Mouse (Mus musculus): Measurements from ENCODE around the gene Fancf.
A peak's percentile ranks its signal among the peaks of the same experiment; 100 is the strongest.

Fancf gene

GRCm38 (mm10) chr7:51862097-51862492 lies at the start of gene Fancf:
Fancf (minus strand) TSS chr7:51862267.
- Histone ChIP-seq H3K9me3 (ENCODE audit: low read length) (no peaks in the 10 kb centered on the region), H3K4me1 (replicated peaks; ENCODE audit: low read depth, low read length) (peaks cover 16% of the 10 kb centered on the region), H3K36me3 (ENCODE audit: insufficient read depth, low read length) (peaks cover 31% of the 10 kb centered on the region), H3K4me3 (replicated peaks; ENCODE audit: low read length) (peak within 1 kb of the TSS; percentile 83), H3K27me3 (ENCODE audit: insufficient read depth, low read length) (no peaks in the 10 kb centered on the region)
- no peak for TF ChIP-seq NANOG (IDR thresholded peaks at IDR 0.05; ENCODE audit: borderline replicate concordance, low read length)
- TF ChIP-seq CTCF (conservative IDR thresholded peaks at IDR 0.05; ENCODE audit: low read length): no peak
- TF ChIP-seq POU5F1 (IDR thresholded peaks at IDR 0.05; ENCODE audit: borderline replicate concordance, low read length): no peak

DNA sequence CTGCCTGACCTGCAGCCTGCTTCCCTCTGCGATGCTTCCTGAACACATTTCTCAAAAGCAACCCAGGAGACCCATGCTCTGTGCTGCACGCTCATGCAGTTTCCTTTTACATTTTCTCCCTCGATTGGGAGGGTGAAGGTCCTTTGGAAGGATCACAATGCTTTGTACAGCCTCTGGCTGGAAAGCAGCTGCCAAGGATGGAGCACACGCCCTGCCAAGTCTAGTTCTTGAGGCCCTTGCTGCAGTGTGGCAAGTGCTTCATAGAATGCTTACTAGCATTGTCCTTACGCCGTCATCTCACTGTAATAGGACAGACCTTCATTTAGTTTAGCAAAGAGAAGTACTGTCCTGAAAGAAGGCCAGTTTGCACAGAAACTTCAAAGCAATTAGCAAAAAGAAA lies 37.0 kb upstream of the Fancf start:
- Histone ChIP-seq H3K36me3 (ENCODE audit: insufficient read depth, low read length) (no peaks in the 10 kb centered on the region), H3K4me1 (replicated peaks; ENCODE audit: low read depth, low read length) (no peaks in the 10 kb centered on the region), H3K9me3 (ENCODE audit: low read length) (no peaks in the 10 kb centered on the region), H3K4me3 (replicated peaks; ENCODE audit: low read length) (no peak overlapping the region), H3K27me3 (ENCODE audit: insufficient read depth, low read length) (no peaks in the 10 kb centered on the region)
- TF ChIP-seq POU5F1 (IDR thresholded peaks at IDR 0.05; ENCODE audit: borderline replicate concordance, low read length): no peak
- TF ChIP-seq CTCF (conservative IDR thresholded peaks at IDR 0.05; ENCODE audit: low read length): no peak
- TF ChIP-seq NANOG (IDR thresholded peaks at IDR 0.05; ENCODE audit: borderline replicate concordance, low read length): no peak

DNA sequence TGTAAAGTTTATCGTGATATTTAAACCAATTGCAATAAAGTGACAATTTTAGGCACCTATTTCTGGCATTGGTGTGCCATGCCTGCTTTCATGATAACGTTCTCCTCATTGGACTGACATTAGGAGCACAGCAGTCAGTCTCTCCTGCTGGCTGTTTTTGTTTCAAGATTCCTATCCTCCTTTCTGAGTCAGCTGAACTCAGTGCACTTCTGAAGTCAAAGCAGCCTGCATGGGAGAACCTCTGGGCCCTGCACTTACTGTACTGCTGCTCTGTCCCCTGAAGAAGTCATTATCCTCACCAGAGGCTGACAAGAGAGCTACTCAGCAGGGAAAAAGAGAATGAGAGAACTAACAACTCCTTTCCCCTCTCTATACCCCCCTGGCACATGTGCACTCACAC lies 32.9 kb upstream of the Fancf start:
- Histone ChIP-seq H3K4me1 (replicated peaks; ENCODE audit: low read depth, low read length) (no peaks in the 10 kb centered on the region), H3K36me3 (ENCODE audit: insufficient read depth, low read length) (no peaks in the 10 kb centered on the region), H3K4me3 (replicated peaks; ENCODE audit: low read length) (no peak overlapping the region), H3K9me3 (ENCODE audit: low read length) (no peaks in the 10 kb centered on the region), H3K27me3 (ENCODE audit: insufficient read depth, low read length) (no peaks in the 10 kb centered on the region)
- TF ChIP-seq NANOG (IDR thresholded peaks at IDR 0.05; ENCODE audit: borderline replicate concordance, low read length) (no peak), CTCF (conservative IDR thresholded peaks at IDR 0.05; ENCODE audit: low read length) (no peak), POU5F1 (IDR thresholded peaks at IDR 0.05; ENCODE audit: borderline replicate concordance, low read length) (no peak)

DNA sequence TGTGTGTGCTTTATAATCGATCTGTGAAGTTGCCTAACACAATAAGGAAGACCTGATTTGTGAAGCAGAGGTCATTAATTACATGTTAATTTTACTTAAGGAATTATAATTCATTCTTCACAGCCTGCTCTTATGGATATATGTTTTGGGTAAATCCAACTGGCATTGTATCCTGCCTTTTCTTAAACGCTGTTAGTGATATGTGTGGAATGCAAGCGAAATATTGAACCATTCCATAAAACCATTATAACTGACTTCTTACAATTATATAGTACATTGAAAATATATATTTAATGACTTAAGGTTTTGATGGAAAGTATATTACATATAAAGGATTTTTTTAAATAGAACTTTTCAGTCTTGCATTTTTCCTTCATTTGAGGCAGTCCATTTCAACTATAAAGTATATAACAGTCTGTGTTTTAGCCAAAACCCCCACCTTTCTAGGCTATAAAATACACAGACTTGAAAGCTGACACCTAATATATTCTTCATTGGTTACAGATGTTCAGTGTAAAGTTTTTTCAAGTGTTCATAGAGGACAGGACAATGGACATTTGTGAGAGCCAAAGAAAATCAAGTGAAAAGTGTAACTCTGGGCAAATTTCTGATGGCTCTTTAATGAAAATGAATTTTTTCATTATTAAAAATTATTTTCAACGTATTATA lies 32.2 kb upstream of the Fancf start:
- H3K9me3 ChIP-seq (ENCODE audit: low read length): no peaks in the 10 kb centered on the region
- H3K4me3 ChIP-seq (replicated peaks; ENCODE audit: low read length): no peak overlapping the region
- no peaks in the 10 kb centered on the region for H3K4me1 ChIP-seq (replicated peaks; ENCODE audit: low read depth, low read length)
- no peaks in the 10 kb centered on the region for H3K36me3 ChIP-seq (ENCODE audit: insufficient read depth, low read length)
- TF ChIP-seq POU5F1 (IDR thresholded peaks at IDR 0.05; ENCODE audit: borderline replicate concordance, low read length) (no peak), CTCF (conservative IDR thresholded peaks at IDR 0.05; ENCODE audit: low read length) (no peak), NANOG (IDR thresholded peaks at IDR 0.05; ENCODE audit: borderline replicate concordance, low read length) (no peak)
- H3K27me3 ChIP-seq (ENCODE audit: insufficient read depth, low read length): no peaks in the 10 kb centered on the region

DNA sequence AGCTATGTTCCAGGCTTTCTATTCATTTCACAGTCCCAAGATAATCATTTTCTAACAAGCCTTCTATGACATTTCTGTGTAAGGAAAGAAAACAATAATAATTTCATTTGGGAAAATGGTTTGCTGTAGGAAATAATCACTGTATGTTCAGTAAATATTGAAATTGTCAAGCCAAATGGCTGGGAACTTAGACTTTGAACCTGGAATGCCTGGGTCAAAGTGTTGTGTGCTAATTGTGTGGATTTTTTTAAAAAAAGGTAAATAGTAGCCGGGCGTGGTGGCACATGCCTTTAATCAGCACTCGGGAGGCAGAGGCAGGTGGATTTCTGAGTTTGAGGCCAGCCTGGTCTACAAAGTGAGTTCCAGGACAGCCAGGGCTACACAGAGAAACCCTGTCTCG lies 30.9 kb upstream of the Fancf start:
- H3K36me3 ChIP-seq (ENCODE audit: insufficient read depth, low read length): no peaks in the 10 kb centered on the region
- no peaks in the 10 kb centered on the region for H3K4me1 ChIP-seq (replicated peaks; ENCODE audit: low read depth, low read length)
- no peaks in the 10 kb centered on the region for H3K9me3 ChIP-seq (ENCODE audit: low read length)
- TF ChIP-seq NANOG (IDR thresholded peaks at IDR 0.05; ENCODE audit: borderline replicate concordance, low read length) (no peak), POU5F1 (IDR thresholded peaks at IDR 0.05; ENCODE audit: borderline replicate concordance, low read length) (no peak), CTCF (conservative IDR thresholded peaks at IDR 0.05; ENCODE audit: low read length) (no peak)
- H3K27me3 ChIP-seq (ENCODE audit: insufficient read depth, low read length): no peaks in the 10 kb centered on the region
- H3K4me3 ChIP-seq (replicated peaks; ENCODE audit: low read length): no peak overlapping the region

DNA sequence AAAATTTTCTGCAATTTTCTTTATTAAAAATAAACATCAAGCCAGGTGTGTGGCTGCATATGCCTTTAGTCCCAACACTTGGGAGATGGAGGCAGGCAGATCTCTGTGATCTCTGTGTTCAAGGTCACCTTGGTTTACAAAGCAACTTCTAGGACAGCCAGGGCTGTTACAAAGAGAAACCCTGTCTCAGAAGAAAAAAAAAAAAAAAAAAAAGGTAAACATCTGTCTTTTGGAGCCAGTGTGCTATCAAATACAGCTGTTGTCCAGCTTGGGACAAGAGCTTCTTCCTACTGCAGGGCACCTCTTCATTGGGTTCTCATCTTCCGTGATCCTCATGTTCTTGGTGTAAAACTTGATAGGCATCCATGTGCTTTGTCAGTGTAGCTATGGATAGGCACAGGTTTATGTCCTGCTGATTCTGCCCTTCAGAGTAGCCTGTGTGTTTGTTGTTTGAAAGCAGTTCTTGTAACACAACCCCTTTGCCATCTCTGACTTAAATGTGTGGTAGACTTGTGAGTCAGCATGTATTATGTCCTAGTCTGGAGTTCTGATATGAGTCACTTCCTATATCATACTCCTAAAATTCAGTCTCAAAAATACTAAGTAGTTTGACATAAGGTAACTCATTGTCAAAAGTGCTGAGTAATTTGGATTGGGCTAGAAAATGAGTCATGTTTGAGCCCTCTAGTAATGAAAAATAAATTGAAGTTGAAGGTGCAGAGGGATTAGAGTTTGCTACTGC lies 30.3 kb upstream of the Fancf start:
- H3K27me3 ChIP-seq (ENCODE audit: insufficient read depth, low read length): no peaks in the 10 kb centered on the region
- H3K9me3 ChIP-seq (ENCODE audit: low read length): no peaks in the 10 kb centered on the region
- H3K4me3 ChIP-seq (replicated peaks; ENCODE audit: low read length): no peak overlapping the region
- H3K36me3 ChIP-seq (ENCODE audit: insufficient read depth, low read length): no peaks in the 10 kb centered on the region
- no peaks in the 10 kb centered on the region for H3K4me1 ChIP-seq (replicated peaks; ENCODE audit: low read depth, low read length)
- TF ChIP-seq CTCF (conservative IDR thresholded peaks at IDR 0.05; ENCODE audit: low read length) (no peak), NANOG (IDR thresholded peaks at IDR 0.05; ENCODE audit: borderline replicate concordance, low read length) (no peak), POU5F1 (IDR thresholded peaks at IDR 0.05; ENCODE audit: borderline replicate concordance, low read length) (no peak)

- no peak for TF ChIP-seq NANOG (IDR thresholded peaks at IDR 0.05; ENCODE audit: borderline replicate concordance, low read length)
- no peak for TF ChIP-seq CTCF (conservative IDR thresholded peaks at IDR 0.05; ENCODE audit: low read length)
- TF ChIP-seq POU5F1 (IDR thresholded peaks at IDR 0.05; ENCODE audit: borderline replicate concordance, low read length): no peak
- no peaks in the 10 kb centered on the region for H3K4me1 ChIP-seq (replicated peaks; ENCODE audit: low read depth, low read length)
- no peaks in the 10 kb centered on the region for H3K36me3 ChIP-seq (ENCODE audit: insufficient read depth, low read length)
- H3K4me3 ChIP-seq (replicated peaks; ENCODE audit: low read length): no peak overlapping the region
- H3K27me3 ChIP-seq (ENCODE audit: insufficient read depth, low read length): no peaks in the 10 kb centered on the region
- H3K9me3 ChIP-seq (ENCODE audit: low read length): no peaks in the 10 kb centered on the region
These were observed 27.5 kb upstream of the Fancf start for GRCm38 (mm10) chr7:51889601-51890000.

- Histone ChIP-seq H3K27me3 (ENCODE audit: insufficient read depth, low read length) (no peaks in the 10 kb centered on the region), H3K4me3 (replicated peaks; ENCODE audit: low read length) (no peak overlapping the region), H3K4me1 (replicated peaks; ENCODE audit: low read depth, low read length) (no peaks in the 10 kb centered on the region), H3K9me3 (ENCODE audit: low read length) (no peaks in the 10 kb centered on the region), H3K36me3 (ENCODE audit: insufficient read depth, low read length) (no peaks in the 10 kb centered on the region)
- TF ChIP-seq POU5F1 (IDR thresholded peaks at IDR 0.05; ENCODE audit: borderline replicate concordance, low read length) (no peak), CTCF (conservative IDR thresholded peaks at IDR 0.05; ENCODE audit: low read length) (no peak), NANOG (IDR thresholded peaks at IDR 0.05; ENCODE audit: borderline replicate concordance, low read length) (no peak)
These were observed 25.9 kb upstream of the Fancf start for GRCm38 (mm10) chr7:51887678-51888567.
